Mouse (Mus musculus): ENCODE results near the gene Agbl3.

Agbl3 gene

GRCm38 (mm10) chr6:34874101-34874921, 94.1 kb downstream of the Agbl3 start:
- DNase-seq (ENCODE audit: low spot score) = peak; percentile 67

- peak; percentile 40 for DNase-seq (ENCODE audit: low spot score)
These were observed 95.1 kb downstream of the Agbl3 start for GRCm38 (mm10) chr6:34875268-34875761.

DNA sequence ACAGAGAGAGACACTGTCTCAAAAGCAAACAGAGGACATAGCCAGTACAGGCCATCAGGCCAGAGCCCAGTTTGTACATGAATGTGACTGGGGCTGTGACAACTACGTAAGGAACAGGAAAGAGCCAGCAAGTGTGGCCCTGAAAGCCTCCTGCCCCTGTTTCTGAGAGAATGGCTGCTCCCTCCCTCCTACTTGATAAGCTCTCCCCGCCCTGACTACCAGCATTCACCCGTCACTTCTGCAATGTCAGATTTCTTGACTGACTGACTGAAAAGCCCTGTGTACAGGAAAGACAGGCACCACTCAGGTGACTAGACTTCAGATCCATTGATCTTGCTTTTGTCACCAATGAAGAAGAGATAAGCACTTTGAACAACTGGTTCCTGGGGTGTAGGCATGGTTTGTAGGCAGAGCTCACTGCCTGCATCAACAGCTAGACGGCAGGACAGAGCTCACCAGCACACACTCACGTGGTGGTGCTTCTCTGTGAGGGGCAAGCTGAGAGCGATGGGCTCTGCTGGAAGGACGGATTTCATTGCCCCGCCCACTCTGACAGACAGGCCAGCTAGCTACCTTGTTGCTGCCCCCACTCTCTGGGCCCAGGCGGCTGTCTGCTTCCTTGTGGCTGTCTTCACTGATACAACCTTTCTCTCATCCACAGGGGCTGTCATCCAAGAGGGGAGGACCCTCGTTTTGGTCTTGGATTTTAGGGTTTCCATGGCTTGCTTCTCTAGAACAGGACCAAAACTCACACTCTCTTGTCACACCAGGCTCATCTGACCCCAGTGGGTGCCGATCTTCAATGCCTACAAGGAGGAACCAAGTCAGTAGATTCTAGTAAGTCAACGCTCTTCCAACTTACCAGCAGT, 96.0 kb downstream of the Agbl3 start:
- DNase-seq (ENCODE audit: low spot score) = peak; percentile 73

GRCm38 (mm10) chr6:34876835-34877156, 96.6 kb downstream of the Agbl3 start:
- DNase-seq (ENCODE audit: low spot score) = peak; percentile 49

- peak; percentile 84 for DNase-seq (ENCODE audit: low spot score)
These were observed 97.5 kb downstream of the Agbl3 start, which contains the start of gene Cyren for GRCm38 (mm10) chr6:34877509-34878321. Cyren (minus strand) TSS chr6:34878060.

DNA sequence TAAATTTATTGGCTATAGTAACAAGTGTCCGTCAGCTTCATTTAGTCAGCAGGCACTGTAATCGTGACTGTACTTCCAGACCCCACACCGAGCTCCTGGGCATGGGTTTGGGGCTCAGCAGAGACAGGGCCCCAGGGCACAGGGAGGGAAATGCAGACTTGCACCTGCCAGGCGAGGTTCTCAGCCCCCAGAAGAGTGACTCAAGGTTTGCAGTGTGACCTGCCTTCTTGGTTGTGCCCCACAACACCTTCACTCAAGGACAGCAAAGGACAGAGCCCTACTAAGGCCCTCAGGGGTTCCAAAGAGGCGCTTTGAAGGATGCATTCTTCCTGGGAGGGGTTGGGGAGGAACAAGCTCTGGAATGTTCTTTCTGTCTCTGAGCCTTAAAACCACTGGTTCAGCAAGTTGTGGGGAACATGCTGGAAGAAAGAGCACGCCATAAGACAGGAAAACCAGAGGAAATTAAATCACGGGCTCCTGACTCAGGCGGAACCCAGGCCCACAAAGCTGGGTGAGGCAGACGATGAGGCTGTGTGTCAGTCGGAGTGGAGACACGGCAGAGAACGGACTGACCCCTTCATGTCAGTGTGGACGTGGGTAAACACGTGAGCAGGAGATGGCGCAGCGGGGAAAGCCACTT, 99.0 kb downstream of the Agbl3 start:
- DNase-seq (ENCODE audit: low spot score) = no peak

- no peak for DNase-seq (ENCODE audit: low spot score)
These were observed 99.8 kb downstream of the Agbl3 start for GRCm38 (mm10) chr6:34879911-34880475.

DNA sequence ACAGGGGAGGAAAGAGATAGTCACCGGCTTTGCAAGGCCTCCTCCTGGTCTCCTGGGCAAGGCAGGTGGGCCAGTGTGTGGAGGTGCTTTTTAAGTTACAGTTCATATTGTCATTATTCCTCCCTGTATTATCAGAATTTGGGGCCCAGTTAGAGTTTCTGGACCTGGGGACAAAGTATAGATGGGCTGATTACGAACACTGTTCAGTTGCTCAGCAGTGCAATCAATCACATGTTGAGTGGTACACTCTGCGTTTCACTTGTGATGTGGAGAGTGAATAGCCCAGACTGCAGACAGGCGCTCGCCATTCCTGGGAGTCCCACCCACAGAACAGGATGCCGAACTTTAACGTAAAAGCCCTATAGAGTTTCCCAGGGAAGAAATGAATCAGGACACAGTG, 104.5 kb downstream of the Agbl3 start:
- no peak for DNase-seq (ENCODE audit: low spot score)

- DNase-seq (ENCODE audit: low spot score) = no peak
These were observed 107.1 kb downstream of the Agbl3 start for GRCm38 (mm10) chr6:34887131-34887850.

DNA sequence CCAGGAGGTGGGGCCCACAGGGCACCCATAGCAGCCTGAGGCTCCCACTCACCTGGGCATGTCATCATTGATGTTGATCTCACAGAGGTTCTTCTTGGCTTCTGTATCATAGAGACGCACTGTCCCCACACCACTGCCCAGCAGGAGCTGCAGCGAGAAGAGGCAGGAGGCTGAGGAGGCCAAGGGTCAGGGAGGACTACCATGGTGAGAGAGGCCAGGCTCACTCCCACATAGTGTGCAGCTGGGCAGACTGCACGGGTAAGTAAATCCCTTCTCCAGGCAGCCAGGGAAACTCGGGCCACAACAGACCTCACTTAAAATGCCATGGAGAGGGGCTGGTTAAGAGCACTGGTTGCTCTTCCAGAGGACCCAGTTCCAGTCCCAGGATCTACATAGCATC, 109.0 kb downstream of the Agbl3 start:
- no peak for DNase-seq (ENCODE audit: low spot score)

GRCm38 (mm10) chr6:34895569-34895968, 115.3 kb downstream of the Agbl3 start:
- no peak for DNase-seq (ENCODE audit: low spot score)

DNA sequence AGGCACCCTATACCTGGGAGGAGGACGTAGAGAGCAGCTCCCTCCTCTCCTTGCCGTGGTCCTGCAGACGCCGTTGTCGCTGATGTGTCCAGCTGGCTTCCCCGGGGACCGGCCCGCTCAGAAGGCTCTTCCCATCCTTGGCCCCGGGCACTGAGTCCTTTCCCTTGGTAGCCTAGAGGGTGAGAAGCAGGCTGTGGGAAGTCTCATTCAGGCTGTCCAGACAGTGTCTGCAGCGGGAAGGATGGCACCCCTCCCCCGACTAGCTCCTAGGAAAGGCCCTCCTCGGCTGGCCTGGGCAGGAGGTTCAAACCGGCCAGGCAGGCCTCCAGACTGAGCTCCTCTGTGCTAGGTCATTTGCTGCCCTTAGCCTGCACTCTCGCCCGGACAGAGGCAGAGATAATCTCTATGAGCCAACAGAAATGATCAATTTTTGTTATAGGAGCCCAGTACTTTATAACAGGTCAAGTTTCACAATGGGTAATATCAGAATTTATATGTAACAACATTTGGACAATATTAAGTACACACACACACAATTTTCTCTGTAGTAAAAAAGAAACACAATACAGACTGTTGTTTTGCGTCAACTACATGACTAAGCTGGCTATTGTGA, 116.0 kb downstream of the Agbl3 start:
- no peak for DNase-seq (ENCODE audit: low spot score)

- no peak for DNase-seq (ENCODE audit: low spot score)
These were observed 118.9 kb downstream of the Agbl3 start for GRCm38 (mm10) chr6:34899127-34899526.

DNA sequence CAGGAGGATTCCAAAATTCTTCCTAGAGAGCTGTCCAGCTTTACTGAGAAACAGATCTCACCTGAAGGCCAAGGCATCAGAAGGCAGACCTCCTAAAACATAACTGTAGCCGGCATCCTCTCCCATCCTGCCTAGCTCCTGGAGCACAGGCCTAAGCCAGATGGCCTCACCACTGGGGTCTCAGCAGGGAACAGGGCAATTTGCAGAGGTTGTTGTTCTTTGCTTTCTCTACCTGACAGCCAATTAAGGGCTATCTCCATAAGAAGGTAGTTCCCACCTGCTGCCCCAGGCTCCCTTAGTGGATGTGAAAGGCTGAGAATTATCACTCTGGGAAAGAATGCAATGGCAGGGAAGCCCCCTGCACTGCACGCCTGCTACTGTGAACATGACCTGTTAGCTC, 120.8 kb downstream of the Agbl3 start:
- no peak for DNase-seq (ENCODE audit: low spot score)

- no peak for DNase-seq (ENCODE audit: low spot score)
These were observed 121.7 kb downstream of the Agbl3 start for GRCm38 (mm10) chr6:34901911-34902444.

- no peak for DNase-seq (ENCODE audit: low spot score)
These were observed 122.3 kb downstream of the Agbl3 start for GRCm38 (mm10) chr6:34902578-34902977.

GRCm38 (mm10) chr6:34903441-34903840, 123.2 kb downstream of the Agbl3 start:
- no peak for DNase-seq (ENCODE audit: low spot score)

GRCm38 (mm10) chr6:34903851-34904250, 123.6 kb downstream of the Agbl3 start:
- DNase-seq (ENCODE audit: low spot score) = no peak

- DNase-seq (ENCODE audit: low spot score) = no peak
These were observed 124.1 kb downstream of the Agbl3 start for GRCm38 (mm10) chr6:34904361-34904760.

- no peak for DNase-seq (ENCODE audit: low spot score)
These were observed 125.9 kb downstream of the Agbl3 start for GRCm38 (mm10) chr6:34906125-34906524.

Measured in c-Kit-positive CD71-positive TER-119-positive erythroid progenitor cells, embryonic 14.5 days (primary cell).